ENCODE assay signal across 8 mouse cellular contexts in the genomic region with DNA sequence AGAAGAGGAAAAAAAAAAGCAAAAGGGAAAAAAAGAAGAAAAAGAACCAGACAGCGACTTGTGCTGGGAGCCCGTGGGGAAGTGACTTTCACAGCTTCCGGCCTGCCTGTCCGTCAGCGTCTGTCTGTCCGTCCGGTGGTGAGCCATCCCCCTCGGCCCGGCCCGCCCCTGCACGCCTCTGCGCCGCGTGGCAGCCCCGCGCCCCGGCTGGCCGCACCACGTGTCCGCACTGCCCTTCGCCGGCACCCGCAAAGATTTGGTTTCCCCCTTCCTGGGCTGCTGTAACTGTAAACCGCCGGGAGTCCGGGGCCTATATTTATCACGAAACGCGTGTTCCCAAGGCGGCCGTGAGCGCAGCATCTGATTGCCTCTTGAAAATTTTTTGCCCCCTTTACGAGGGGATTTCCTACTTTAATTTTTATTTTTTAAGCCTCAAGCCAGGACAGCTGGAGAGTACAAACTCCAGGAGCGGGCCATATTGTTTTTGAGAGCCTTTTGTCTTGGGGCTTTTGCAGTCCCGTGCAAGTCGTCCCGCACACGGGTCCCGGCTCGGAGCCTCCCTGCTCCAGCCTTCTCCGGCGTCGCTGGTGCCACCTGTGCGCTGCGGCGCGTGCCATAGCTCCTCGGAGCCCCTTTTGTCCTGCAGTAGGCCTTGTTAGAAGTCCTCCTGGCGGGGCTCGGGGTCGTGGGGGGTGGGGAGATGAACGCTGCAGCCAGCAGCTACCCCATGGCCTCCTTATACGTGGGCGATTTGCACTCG. TPM values are rescaled to one million over a fixed set of nuclear protein-coding genes. Genes with fewer than 3 reads are reported as not detected.
DNase-seq lines count a peak whose midpoint lies in the region; ATAC-seq and TF ChIP-seq lines count a peak whose summit lies in the region.
"Not testable (repeated sequence)": the region's sequence is repeated elsewhere in the genome, so short reads cannot be mapped to it uniquely, and the experiment has no call there.

No protein-coding gene starts in this region.

- intact Hi-C loops in left cerebral cortex, adult 2 months (cut with DNase I), result not testable (repeated sequence)

- H3K9me3 ChIP-seq in hindbrain, embryonic 13.5 days; neural tube, embryonic 13.5 days: not testable (repeated sequence)

- peak; percentile 23 for DNase-seq in T-cell, adult 2 months (ENCODE audit: low spot score)
- peak; percentile 55 for DNase-seq in gastrocnemius, postnatal 10 days
- DNase-seq in left cerebral cortex, adult 2 months (ENCODE audit: extremely low spot score in 1 of 2, low spot score in 2 of 2), result not testable (repeated sequence)
- DNase-seq in lung, postnatal 10 days, result peak; percentile 36
- peak; percentile 37 for DNase-seq in thymus, postnatal 25 days

- H3K36me3 ChIP-seq in hindbrain, embryonic 13.5 days, result peaks cover 14% of the 10 kb centered on the region
- peaks cover 19% of the 10 kb centered on the region for H3K36me3 ChIP-seq in neural tube, embryonic 13.5 days

- not testable (repeated sequence) for H3K27me3 ChIP-seq in hindbrain, embryonic 13.5 days; neural tube, embryonic 13.5 days

- H3K4me3 ChIP-seq in cortical plate, adult 2 months (ENCODE audit: insufficient read depth, low read length), result peak overlapping the region; percentile 40
- H3K4me3 ChIP-seq in hindbrain, embryonic 13.5 days, result peak overlapping the region; percentile 62
- peak overlapping the region; percentile 64 for H3K4me3 ChIP-seq in left cerebral cortex, adult 2 months
- H3K4me3 ChIP-seq in neural tube, embryonic 13.5 days, result peak overlapping the region; percentile 60

- not testable (repeated sequence) for H3K27ac ChIP-seq in cortical plate, adult 2 months (ENCODE audit: insufficient read depth, low read length); neural tube, embryonic 13.5 days (replicated peaks)
- H3K27ac ChIP-seq in hindbrain, embryonic 13.5 days, result peak overlapping the region; percentile 48; the same call in 1 of the 2 replicates
- H3K27ac ChIP-seq in left cerebral cortex, adult 2 months, result peak overlapping the region; percentile 44

- peak; percentile 73 for ATAC-seq in hindbrain, embryonic 13.5 days (ENCODE audit: low FRiP score)
- ATAC-seq in neural tube, embryonic 13.5 days (ENCODE audit: low read depth), result peak; percentile 69

- H3K4me2 ChIP-seq in hindbrain, embryonic 13.5 days, result peak overlapping the region; percentile 89
- H3K4me2 ChIP-seq in neural tube, embryonic 13.5 days, result peak overlapping the region; percentile 93

- H3K9ac ChIP-seq in hindbrain, embryonic 13.5 days, result peak overlapping the region; percentile 78
- peak overlapping the region; percentile 77 for H3K9ac ChIP-seq in neural tube, embryonic 13.5 days

- TF ChIP-seq CTCF in cortical plate, adult 2 months (IDR thresholded peaks at IDR 0.05; ENCODE audit: extremely low read depth, insufficient read depth, low read length); left cerebral cortex, adult 2 months (IDR thresholded peaks at IDR 0.05): not testable (repeated sequence)

- TF ChIP-seq POLR2A in cortical plate, adult 2 months (IDR thresholded peaks at IDR 0.05; ENCODE audit: extremely low read depth, insufficient read depth, low read length), result not testable (repeated sequence)

- H3K4me1 ChIP-seq in cortical plate, adult 2 months (ENCODE audit: control insufficient read depth, insufficient read depth, low read length), result not testable (repeated sequence)
- peaks cover 33% of the 10 kb centered on the region for H3K4me1 ChIP-seq in hindbrain, embryonic 13.5 days (replicated peaks)
- peaks cover 26% of the 10 kb centered on the region for H3K4me1 ChIP-seq in neural tube, embryonic 13.5 days (replicated peaks)

- under 1% methylated on average over 46 of the region's 55 CpGs for WGBS in hindbrain, embryonic 13.5 days
- WGBS in neural tube, embryonic 13.5 days, result 1% methylated on average over 46 of the region's 55 CpGs

RNA-seq across cellular contexts. Expression of gene Pabpc4, which starts 20.9 kb away (rescaled TPM):
- polyA plus RNA-seq in cortical plate, adult 2 months (2012; rRNA removed), result 35.3 and 35.6 TPM in 2 replicates
- total RNA-seq in gastrocnemius, postnatal 10 days (2021), result 100 to 1,000 TPM; 279 to 289 TPM
- polyA plus RNA-seq in hindbrain, embryonic 13.5 days (2015; fragmentation: Nextera tagmentation; extraction: Ambion mirVana), result 28.0 and 30.0 TPM in 2 replicates
- total RNA-seq in left cerebral cortex, adult 2 months (2021), result 10 to 100 TPM; 44.9 to 45.4 TPM
- polyA plus RNA-seq in neural tube, embryonic 13.5 days (2015; fragmentation: Nextera tagmentation; extraction: Ambion mirVana), result 24.2 and 25.0 TPM in 2 replicates

RNA-seq across cellular contexts. Expression of gene Oxct2a, which starts 40.3 kb away (rescaled TPM):
- 0.10 and 0.13 TPM in 2 replicates for polyA plus RNA-seq in cortical plate, adult 2 months (2012; rRNA removed)
- under 1 TPM in 1 of 2 experiments, not detected in 1; 0.34 TPM for total RNA-seq in gastrocnemius, postnatal 10 days (2021)
- polyA plus RNA-seq in hindbrain, embryonic 13.5 days (2015; fragmentation: Nextera tagmentation; extraction: Ambion mirVana), result not detected in 2 replicates
- not detected for total RNA-seq in left cerebral cortex, adult 2 months (2021)
- not detected in 2 replicates for polyA plus RNA-seq in neural tube, embryonic 13.5 days (2015; fragmentation: Nextera tagmentation; extraction: Ambion mirVana)

RNA-seq across cellular contexts. Expression of gene Heyl, which starts 49.7 kb away (rescaled TPM):
- 2.0 TPM in 2 replicates for polyA plus RNA-seq in cortical plate, adult 2 months (2012; rRNA removed)
- 10 to 100 TPM; 21.2 to 27.4 TPM for total RNA-seq in gastrocnemius, postnatal 10 days (2021)
- 8.0 and 8.8 TPM in 2 replicates for polyA plus RNA-seq in hindbrain, embryonic 13.5 days (2015; fragmentation: Nextera tagmentation; extraction: Ambion mirVana)
- total RNA-seq in left cerebral cortex, adult 2 months (2021), result 1 to 10 TPM; 2.7 to 3.9 TPM
- 13.6 and 13.9 TPM in 2 replicates for polyA plus RNA-seq in neural tube, embryonic 13.5 days (2015; fragmentation: Nextera tagmentation; extraction: Ambion mirVana)

RNA-seq across cellular contexts. Expression of gene Bmp8a, which starts 60.0 kb away (rescaled TPM):
- polyA plus RNA-seq in cortical plate, adult 2 months (2012; rRNA removed), result 0.17 and 0.23 TPM in 2 replicates
- under 1 TPM in 1 of 2 experiments, not detected in 1; 0.59 TPM for total RNA-seq in gastrocnemius, postnatal 10 days (2021)
- polyA plus RNA-seq in hindbrain, embryonic 13.5 days (2015; fragmentation: Nextera tagmentation; extraction: Ambion mirVana), result 0.26 and 0.31 TPM in 2 replicates
- total RNA-seq in left cerebral cortex, adult 2 months (2021), result under 1 TPM; 0.30 to 0.48 TPM
- polyA plus RNA-seq in neural tube, embryonic 13.5 days (2015; fragmentation: Nextera tagmentation; extraction: Ambion mirVana), result 0.28 and 0.33 TPM in 2 replicates
